Mouse (Mus musculus): ENCODE data around the gene Aqp6.

DNA sequence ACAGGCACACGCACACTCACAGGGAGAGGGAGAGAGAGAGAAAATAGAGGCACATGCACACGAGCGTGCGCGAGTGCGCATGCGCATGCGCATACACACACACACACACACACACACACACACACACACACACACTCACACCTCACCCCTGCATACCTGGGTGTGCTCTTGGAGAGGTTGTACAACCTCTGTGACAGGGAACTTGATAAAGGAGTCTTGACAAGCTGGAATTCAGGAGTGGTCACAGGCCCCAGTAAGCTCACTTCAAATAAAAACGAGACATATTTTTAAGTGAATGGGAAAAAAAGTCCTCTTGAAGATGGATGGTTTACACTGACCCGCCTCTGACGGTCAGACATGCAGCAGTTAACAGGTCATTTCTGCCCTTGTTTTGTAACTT, 20.9 kb downstream of the Aqp6 start:
- TF ChIP-seq CTCF (IDR thresholded peaks at IDR 0.05; ENCODE audit: low read depth, low read length) (no peak), POLR2A (IDR thresholded peaks at IDR 0.05; ENCODE audit: borderline replicate concordance, low read depth, low read length) (no peak)
